Mouse (Mus musculus) forebrain, embryonic 15.5 days (tissue): ENCODE results near the gene Olfr160. TPM values are rescaled to one million over a fixed set of nuclear protein-coding genes. Genes with fewer than 3 reads are reported as not detected.

Experiments
- ATAC-seq: fragments of 200-750 bp; cut with Nextera tagmentation; replicated peaks from 2 replicates; pipeline ENCODE4 v1.8.0; 2017; ENCODE audit warnings: mild to moderate bottlenecking, moderate TSS enrichment, moderate library complexity
- H3K27ac ChIP-seq: fragments of 300-500 bp; sonication (generic); replicated peaks from 2 replicates; pipeline ENCODE4 v1.5.1; 2015; ENCODE audit warnings: mild to moderate bottlenecking, inconsistent platforms
- H3K27me3 ChIP-seq: fragments of 300-500 bp; sonication (generic); 2 replicates; pipeline ENCODE4 v1.6.1; 2015; ENCODE audit warnings: inconsistent platforms
- H3K36me3 ChIP-seq: fragments of 300-500 bp; sonication (generic); 2 replicates; pipeline ENCODE4 v1.6.1; 2015; ENCODE audit warnings: mild to moderate bottlenecking, inconsistent platforms
- H3K4me1 ChIP-seq: fragments of 300-500 bp; sonication (generic); 2 replicates; pipeline ENCODE4 v1.6.1; 2015; ENCODE audit warnings: inconsistent platforms
- H3K4me2 ChIP-seq: fragments of 300-500 bp; sonication (generic); replicated peaks from 2 replicates; pipeline ENCODE4 v1.6.1; 2015; ENCODE audit warnings: mild to moderate bottlenecking, inconsistent platforms
- H3K4me3 ChIP-seq: fragments of 300-500 bp; sonication (generic); 2 replicates; pipeline ENCODE4 v1.5.1; 2015; ENCODE audit warnings: mild to moderate bottlenecking, inconsistent platforms
- H3K9ac ChIP-seq: fragments of 300-500 bp; sonication (generic); replicated peaks from 2 replicates; pipeline ENCODE4 v1.6.1; 2015; ENCODE audit warnings: mild to moderate bottlenecking, inconsistent platforms
- H3K9me3 ChIP-seq: fragments of 300-500 bp; sonication (generic); 2 replicates; pipeline ENCODE4 v1.6.1; 2016; ENCODE audit warnings: inconsistent platforms
- WGBS: fragments of 180-500 bp; shearing (Covaris S2); methylation state at CpG from one replicate; pipeline ENCODE4 v1.1.7; 2015; ENCODE audit warnings: mixed read lengths; 5-methylcytosine and 5-hydroxymethylcytosine counted together
- polyA plus RNA-seq: library from polyadenylated mRNA; unstranded; fragments of >200 nt; fragmentation: Nextera tagmentation; extraction: Ambion mirVana; gene quantifications from 2 replicates; pipeline ENCODE4 v1.2.1, GENCODE M21; 2015

Olfr160 gene
- polyA plus RNA-seq, 1 experiment from 2014 or later: not detected

- no peak for ATAC-seq
- H3K4me2 ChIP-seq: no peak overlapping the region
- no peak overlapping the region for H3K4me3 ChIP-seq
- 0 out of 2 replicates have a peak, but pooled peaks cover 4% of the 10 kb centered on the region for H3K4me1 ChIP-seq
- WGBS: 64% methylated on average over 4 of the region's 4 CpGs
- no peaks in the 10 kb centered on the region for H3K27me3 ChIP-seq
- H3K9me3 ChIP-seq: no peaks in the 10 kb centered on the region
- no peak overlapping the region for H3K27ac ChIP-seq
- H3K36me3 ChIP-seq: no peaks in the 10 kb centered on the region
- H3K9ac ChIP-seq: no peak overlapping the region
Observed at GRCm38 (mm10) chr9:37675287-37675686, 40.8 kb downstream of the Olfr160 start.

- H3K9ac ChIP-seq: no peak overlapping the region
- no peaks in the 10 kb centered on the region for H3K9me3 ChIP-seq
- no peak for ATAC-seq
- H3K27me3 ChIP-seq: no peaks in the 10 kb centered on the region
- no peak overlapping the region for H3K4me3 ChIP-seq
- no peak overlapping the region for H3K4me2 ChIP-seq
- WGBS: 91% methylated on average over 3 of the region's 3 CpGs
- H3K27ac ChIP-seq: no peak overlapping the region
- H3K4me1 ChIP-seq: 0 out of 2 replicates have a peak, but pooled peaks cover 3% of the 10 kb centered on the region
- H3K36me3 ChIP-seq: no peaks in the 10 kb centered on the region
Observed at GRCm38 (mm10) chr9:37670261-37670660, 45.8 kb downstream of the Olfr160 start.

- Histone ChIP-seq H3K4me1 (no peaks in the 10 kb centered on the region), H3K9me3 (no peaks in the 10 kb centered on the region), H3K4me2 (no peak overlapping the region), H3K4me3 (no peak overlapping the region), H3K9ac (no peak overlapping the region), H3K27me3 (no peaks in the 10 kb centered on the region), H3K36me3 (no peaks in the 10 kb centered on the region), H3K27ac (no peak overlapping the region)
- ATAC-seq: no peak
- 75% methylated on average over 4 of the region's 4 CpGs for WGBS
Observed at GRCm38 (mm10) chr9:37669678-37670077, 46.4 kb downstream of the Olfr160 start.

GRCm38 (mm10) chr9:37669115-37669514 is 46.9 kb downstream of the Olfr160 start, which contains the start of gene Panx3:
Panx3 (minus strand) TSS chr9:37669235.
- Histone ChIP-seq H3K36me3 (no peaks in the 10 kb centered on the region), H3K9me3 (no peaks in the 10 kb centered on the region), H3K4me1 (no peaks in the 10 kb centered on the region), H3K27me3 (no peaks in the 10 kb centered on the region), H3K27ac (no peak within 1 kb of the TSS), H3K9ac (no peak within 1 kb of the TSS), H3K4me3 (no peak within 1 kb of the TSS), H3K4me2 (no peak within 1 kb of the TSS)
- WGBS: 62% methylated on average over 6 of the region's 6 CpGs
- no peak for ATAC-seq

GRCm38 (mm10) chr9:37666045-37666444 is 50.0 kb downstream of the Olfr160 start:
- no peaks in the 10 kb centered on the region for H3K27me3 ChIP-seq
- 78% methylated on average over 7 of the region's 7 CpGs for WGBS
- no peaks in the 10 kb centered on the region for H3K36me3 ChIP-seq

GRCm38 (mm10) chr9:37664604-37665003 is 51.4 kb downstream of the Olfr160 start:
- H3K4me2 ChIP-seq: no peak overlapping the region
- no peak overlapping the region for H3K9ac ChIP-seq
- no peaks in the 10 kb centered on the region for H3K36me3 ChIP-seq
- no peak overlapping the region for H3K27ac ChIP-seq
- no peaks in the 10 kb centered on the region for H3K27me3 ChIP-seq
- no peak overlapping the region for H3K4me3 ChIP-seq
- no peaks in the 10 kb centered on the region for H3K9me3 ChIP-seq
- ATAC-seq: no peak
- H3K4me1 ChIP-seq: no peaks in the 10 kb centered on the region
- WGBS: 91% methylated on average over 2 of the region's 2 CpGs

More at GRCm38 (mm10) chr9:37666045-37666444, 50.0 kb downstream of the Olfr160 start:
- ATAC-seq: no peak
- no peak overlapping the region for H3K27ac ChIP-seq
- H3K9me3 ChIP-seq: no peaks in the 10 kb centered on the region
- no peak overlapping the region for H3K4me2 ChIP-seq
- no peak overlapping the region for H3K9ac ChIP-seq
- no peak overlapping the region for H3K4me3 ChIP-seq
- H3K4me1 ChIP-seq: no peaks in the 10 kb centered on the region

- Histone ChIP-seq H3K4me1 (no peaks in the 10 kb centered on the region), H3K27me3 (no peaks in the 10 kb centered on the region), H3K4me3 (no peak overlapping the region), H3K27ac (no peak overlapping the region), H3K9ac (no peak overlapping the region), H3K9me3 (no peaks in the 10 kb centered on the region), H3K4me2 (no peak overlapping the region), H3K36me3 (no peaks in the 10 kb centered on the region)
- WGBS: 81% methylated on average over 1 of the region's 1 CpGs
- no peak for ATAC-seq
Observed at GRCm38 (mm10) chr9:37663210-37663609, 52.8 kb downstream of the Olfr160 start.

GRCm38 (mm10) chr9:37659413-37659812 is 56.6 kb downstream of the Olfr160 start:
- Histone ChIP-seq H3K36me3 (peaks cover under 1% of the 10 kb centered on the region; the same call in 1 of the 2 replicates), H3K4me1 (peaks cover 13% of the 10 kb centered on the region), H3K4me3 (no peak overlapping the region), H3K27ac (no peak overlapping the region), H3K9me3 (no peaks in the 10 kb centered on the region), H3K9ac (no peak overlapping the region), H3K4me2 (no peak overlapping the region), H3K27me3 (no peaks in the 10 kb centered on the region)
- ATAC-seq: no peak
- WGBS: 87% methylated on average over 6 of the region's 6 CpGs

Other genes with a start within 250 kb of the Olfr160 start
- 34.1 and 34.7 TPM in 2 replicates for gene Msantd2, start 226.9 kb downstream of the Olfr160 start, polyA plus RNA-seq
- gene Esam, start 188.2 kb downstream of the Olfr160 start, polyA plus RNA-seq: 34.3 and 34.5 TPM in 2 replicates
- gene Vsig2, start 177.0 kb downstream of the Olfr160 start, polyA plus RNA-seq: 0.64 and 0.69 TPM in 2 replicates
- gene Nrgn, start 163.3 kb downstream of the Olfr160 start, polyA plus RNA-seq: 16.1 and 17.3 TPM in 2 replicates
- 8.6 and 8.8 TPM in 2 replicates for gene Siae, start 160.6 kb downstream of the Olfr160 start, polyA plus RNA-seq
- gene Spa17, start 102.5 kb downstream of the Olfr160 start, polyA plus RNA-seq: 7.7 and 7.9 TPM in 2 replicates
- gene Tbrg1, start 58.9 kb downstream of the Olfr160 start, polyA plus RNA-seq: 79.5 and 82.5 TPM in 2 replicates
- not detected in 2 replicates for gene Panx3, start 47.0 kb downstream of the Olfr160 start, polyA plus RNA-seq
- not detected in 2 replicates for gene Olfr874, start 28.9 kb upstream of the Olfr160 start, polyA plus RNA-seq
- gene Olfr875, start 55.6 kb upstream of the Olfr160 start, polyA plus RNA-seq: not detected in 2 replicates
- gene Olfr876, start 86.8 kb upstream of the Olfr160 start, polyA plus RNA-seq: not detected in 2 replicates
- gene Olfr877, start 138.0 kb upstream of the Olfr160 start, polyA plus RNA-seq: not detected in 2 replicates
- gene Olfr145, start 180.5 kb upstream of the Olfr160 start, polyA plus RNA-seq: not detected in 2 replicates
- not detected in 2 replicates for gene Olfr878, start 201.6 kb upstream of the Olfr160 start, polyA plus RNA-seq